Mouse (Mus musculus) testis, adult 2 months (tissue): Measurements from ENCODE around the gene Odf3. TPM values are rescaled to one million over a fixed set of nuclear protein-coding genes. Genes with fewer than 3 reads are reported as not detected.

Experiments
- H3K27ac ChIP-seq: fragments of 200-500 bp; 2 replicates; pipeline ENCODE4 v1.5.1; 2012; ENCODE audit warnings: low read depth, low read length; ENCODE audit not compliant: control insufficient read depth, insufficient read depth
- H3K27me3 ChIP-seq: fragments of 200-500 bp; 2 replicates; pipeline ENCODE4 v1.6.1; 2012; ENCODE audit warnings: mild to moderate bottlenecking, low read length, moderate library complexity; ENCODE audit not compliant: control insufficient read depth, insufficient read depth
- H3K36me3 ChIP-seq: fragments of 200-500 bp; 2 replicates; pipeline ENCODE4 v1.6.1; 2012; ENCODE audit warnings: mild to moderate bottlenecking, low read length; ENCODE audit not compliant: control insufficient read depth, insufficient read depth
- H3K4me1 ChIP-seq: fragments of 200-500 bp; 2 replicates; pipeline ENCODE4 v1.6.1; 2012; ENCODE audit warnings: low read length; ENCODE audit not compliant: control insufficient read depth, insufficient read depth
- H3K4me3 ChIP-seq: fragments of 200-500 bp; 2 replicates; pipeline ENCODE4 v1.5.1; 2012; ENCODE audit warnings: low read depth, mild to moderate bottlenecking, low read length, moderate library complexity, mixed read lengths; ENCODE audit not compliant: control insufficient read depth
- CTCF ChIP-seq: fragments of 200-500 bp; IDR thresholded peaks from 2 replicates; pipeline ENCODE4 v1.5.1; 2012; ENCODE audit warnings: low read depth, mild to moderate bottlenecking, inconsistent platforms, low read length, moderate library complexity; ENCODE audit not compliant: control insufficient read depth, insufficient read depth, insufficient replicate concordance
- POLR2A ChIP-seq: fragments of 200-500 bp; IDR thresholded peaks from 2 replicates; pipeline ENCODE4 v1.6.1; 2012; ENCODE audit warnings: low read depth, mild to moderate bottlenecking, inconsistent platforms, low read length, moderate library complexity; ENCODE audit not compliant: control insufficient read depth
- polyA plus RNA-seq: library from polyadenylated mRNA; depleted of rRNA; stranded (reverse); fragments of >200 nt; gene quantifications from 2 replicates; pipeline ENCODE4 v1.2.3, GENCODE M21; 2012

Gene Odf3
- polyA plus RNA-seq, 1 experiment: 539 TPM

DNA sequence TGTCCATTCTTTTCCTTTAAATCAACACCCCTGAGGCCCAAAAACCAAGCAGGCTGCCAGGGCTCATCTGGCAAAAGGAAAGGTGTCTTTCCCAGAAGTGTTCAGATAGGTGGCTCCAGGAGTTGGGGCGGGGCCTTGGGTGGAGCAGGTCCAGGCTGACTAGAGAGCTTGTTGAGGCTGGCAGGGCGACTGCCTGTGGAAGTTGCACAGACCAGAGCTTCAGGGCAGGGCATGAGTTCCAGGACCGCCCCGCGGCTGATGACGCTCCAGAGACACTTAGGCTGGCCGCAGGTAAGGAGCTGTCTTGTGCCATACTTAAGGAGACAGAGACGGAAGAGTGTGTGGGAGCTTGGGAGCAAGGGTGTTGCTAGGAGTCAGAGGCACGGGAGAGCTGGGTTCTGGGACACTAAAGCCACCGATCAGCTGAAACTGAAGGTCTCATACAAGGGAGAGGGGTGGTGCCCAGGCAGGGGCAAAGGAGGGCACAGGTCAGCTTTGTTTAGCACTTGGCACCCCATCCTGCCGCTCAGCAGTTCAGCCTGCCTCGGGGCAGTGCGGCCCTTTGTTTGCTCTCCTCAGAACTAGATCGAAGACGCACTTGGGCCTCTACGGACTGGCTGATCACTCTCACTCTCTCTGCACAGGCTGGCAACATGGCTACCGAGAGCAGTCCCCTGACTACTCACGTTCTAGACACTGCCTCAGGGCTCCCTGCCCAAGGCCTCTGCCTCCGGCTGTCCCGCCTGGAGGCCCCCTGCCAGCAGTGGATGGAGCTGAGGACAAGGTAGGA is 12.4 kb upstream of the Odf3 start, which contains the start of gene Urah:
Gene Urah (plus strand): TSS at position 51 of the 790 bp plus-strand sequence.
- H3K27ac ChIP-seq: no peak within 1 kb of the TSS

DNA sequence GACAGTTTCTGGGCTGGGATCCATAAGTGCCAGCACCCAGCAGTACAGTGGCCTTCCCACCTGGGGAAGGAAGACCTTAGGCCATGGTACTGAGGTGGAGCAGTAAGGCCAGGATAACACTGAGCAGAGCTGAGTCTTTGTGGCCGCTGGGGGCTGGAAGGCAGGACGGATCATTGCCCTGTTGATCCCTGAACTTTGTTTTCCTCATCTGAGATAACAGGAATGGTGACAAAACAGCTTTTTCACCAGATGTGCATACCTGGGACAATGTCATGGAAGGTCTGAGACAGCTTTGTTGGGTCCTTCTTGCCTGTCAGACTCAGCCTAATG is 11.9 kb upstream of the Odf3 start:
- H3K27ac ChIP-seq: no peak overlapping the region
- TF ChIP-seq CTCF (no peak), POLR2A (no peak)
- no peaks in the 10 kb centered on the region for H3K27me3 ChIP-seq
- H3K36me3 ChIP-seq: no peaks in the 10 kb centered on the region
- H3K4me1 ChIP-seq: no peaks in the 10 kb centered on the region; the same call in 1 of the 2 replicates
- no peak overlapping the region for H3K4me3 ChIP-seq

More for the DNA sequence above, 12.4 kb upstream of the Odf3 start, which contains the start of gene Urah:
- TF ChIP-seq CTCF: no peak
- TF ChIP-seq POLR2A: no peak
- Histone ChIP-seq H3K4me3 (no peak within 1 kb of the TSS), H3K36me3 (no peaks in the 10 kb centered on the region), H3K27me3 (no peaks in the 10 kb centered on the region), H3K4me1 (no peaks in the 10 kb centered on the region; the same call in 1 of the 2 replicates)

DNA sequence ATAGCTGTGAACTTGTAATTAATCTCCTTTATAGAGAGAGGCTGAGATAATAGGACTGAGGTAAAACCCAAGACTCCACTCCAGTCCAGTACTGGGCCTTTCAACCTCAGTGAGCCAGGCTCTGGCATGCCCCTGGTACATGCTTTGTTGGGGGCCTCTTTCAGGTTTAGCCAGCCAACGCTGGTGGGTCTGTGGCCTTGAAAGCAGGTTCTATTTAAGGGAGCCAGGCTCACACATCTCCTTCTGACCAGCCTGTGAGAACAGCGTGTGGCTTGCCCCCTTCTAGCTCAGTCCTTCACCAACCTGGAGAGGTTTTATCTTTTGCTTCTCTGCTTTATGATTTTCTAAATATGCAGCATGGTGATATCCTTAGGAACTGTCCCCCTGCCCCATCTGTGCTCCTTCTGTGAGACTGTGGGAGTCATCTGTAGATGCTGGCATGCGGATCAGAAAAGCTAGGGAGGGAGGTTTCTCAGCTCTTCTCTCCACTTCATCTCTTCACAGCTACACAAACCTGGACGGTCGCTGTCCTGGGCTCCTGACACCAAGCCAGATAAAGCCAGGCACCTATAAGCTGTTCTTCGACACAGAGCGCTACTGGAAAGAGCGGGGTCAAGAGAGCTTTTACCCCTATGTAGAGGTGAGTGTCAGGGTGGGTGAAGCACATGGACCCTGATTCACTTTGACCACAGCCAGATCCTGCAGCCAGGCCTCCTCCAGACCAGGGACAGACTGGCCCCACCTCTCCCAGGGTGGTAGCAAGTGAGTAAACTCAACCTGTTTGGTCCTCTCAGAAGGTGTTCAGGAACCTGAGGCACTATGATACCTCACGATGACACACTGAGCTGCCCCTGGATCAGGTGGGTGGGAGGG is 11.1 kb upstream of the Odf3 start:
- Histone ChIP-seq H3K27ac (no peak overlapping the region), H3K36me3 (no peaks in the 10 kb centered on the region), H3K27me3 (no peaks in the 10 kb centered on the region), H3K4me3 (no peak overlapping the region), H3K4me1 (no peaks in the 10 kb centered on the region; the same call in 1 of the 2 replicates)
- no peak for TF ChIP-seq CTCF
- no peak for TF ChIP-seq POLR2A

DNA sequence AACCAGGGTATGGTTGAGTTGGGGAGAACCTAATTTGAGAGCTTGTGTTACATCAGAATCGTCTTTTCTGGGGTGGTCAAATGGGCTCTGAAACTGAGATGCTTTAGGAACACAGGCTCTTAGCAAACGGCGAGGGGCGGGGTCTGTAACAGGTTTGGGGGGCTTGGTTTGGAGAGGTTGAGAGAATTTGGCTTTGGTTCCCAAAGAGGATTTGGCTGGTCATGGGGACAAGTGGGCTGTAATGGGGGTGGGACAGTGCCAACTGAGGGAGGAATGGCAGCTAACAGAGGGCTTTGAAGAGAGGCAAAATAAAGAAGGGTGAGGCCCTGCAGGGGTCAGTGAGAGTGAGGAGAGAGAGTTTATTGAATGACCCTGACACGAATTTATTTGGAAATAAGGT is 8.0 kb upstream of the Odf3 start:
- Histone ChIP-seq H3K36me3 (no peaks in the 10 kb centered on the region), H3K4me1 (peaks cover 3% of the 10 kb centered on the region; the same call in 1 of the 2 replicates), H3K4me3 (no peak overlapping the region), H3K27me3 (no peaks in the 10 kb centered on the region), H3K27ac (no peak overlapping the region)
- TF ChIP-seq CTCF: no peak
- no peak for TF ChIP-seq POLR2A

DNA sequence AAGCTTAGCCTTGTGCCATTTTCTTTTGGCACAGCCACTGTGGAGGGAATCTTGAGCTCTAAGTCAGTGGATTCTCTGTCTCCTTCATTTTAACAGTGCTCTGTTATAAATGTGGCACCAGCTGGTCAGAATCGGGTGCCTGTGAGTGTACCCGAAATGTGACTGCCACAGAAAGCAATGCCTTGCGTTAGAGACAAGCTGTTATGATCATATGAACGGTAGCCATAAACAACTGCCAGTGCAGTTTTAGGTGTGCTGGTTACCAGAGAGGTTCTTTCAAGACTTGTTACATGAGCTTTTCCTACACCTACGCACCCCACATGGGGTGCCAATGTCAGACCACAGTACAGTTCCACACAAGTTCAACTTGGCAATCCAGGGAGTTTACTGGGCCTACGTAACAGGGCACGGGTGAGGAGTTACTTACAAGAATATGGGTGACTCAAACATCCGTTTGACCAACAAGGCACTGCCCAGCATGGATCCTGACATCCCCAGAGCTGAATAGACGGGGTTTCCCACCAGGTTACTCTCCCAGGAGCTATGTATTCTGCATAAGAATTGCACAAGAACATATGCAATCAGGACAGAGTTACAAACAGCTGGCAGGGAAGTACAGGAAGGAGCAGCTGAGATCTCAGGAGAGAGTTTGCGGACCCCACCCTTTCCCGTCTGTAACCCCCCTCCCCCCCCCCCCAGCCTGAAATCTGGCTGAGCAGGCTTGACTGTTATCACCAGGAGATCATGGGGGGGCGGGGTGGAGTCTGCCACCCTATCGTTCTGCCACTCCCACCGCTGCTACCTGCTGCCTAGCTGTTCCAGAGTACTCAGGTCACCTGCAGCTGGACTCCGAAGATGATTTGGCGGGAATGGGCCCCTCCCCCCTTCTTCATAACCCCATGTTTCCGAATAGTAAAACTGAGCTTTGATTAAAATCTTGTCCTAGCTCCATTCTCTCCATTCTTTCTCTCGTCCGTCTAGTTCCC is 6.6 kb upstream of the Odf3 start:
- Histone ChIP-seq H3K27ac (no peak overlapping the region), H3K4me3 (no peak overlapping the region), H3K36me3 (no peaks in the 10 kb centered on the region), H3K4me1 (peaks cover 3% of the 10 kb centered on the region; the same call in 1 of the 2 replicates), H3K27me3 (no peaks in the 10 kb centered on the region)
- TF ChIP-seq POLR2A (no peak), CTCF (no peak)

DNA sequence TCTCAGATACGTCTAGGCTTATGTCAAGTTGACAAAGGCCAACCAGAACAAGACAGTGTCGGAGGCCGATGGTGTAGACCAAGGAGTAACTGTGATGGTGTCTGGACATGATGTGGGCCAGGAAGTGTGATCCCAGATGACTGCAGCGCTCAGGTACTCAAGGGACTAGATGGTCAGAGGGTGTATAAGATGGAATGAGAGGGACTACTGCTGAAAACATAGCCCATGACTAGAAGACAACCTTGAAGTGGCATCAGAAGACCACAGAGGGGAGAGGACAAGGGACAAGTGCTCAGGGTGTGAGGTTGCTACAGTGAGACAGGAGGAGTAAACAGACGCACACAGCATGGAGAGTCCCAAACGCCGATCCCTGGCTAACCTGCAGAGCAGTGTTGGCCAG is 3.8 kb upstream of the Odf3 start:
- Histone ChIP-seq H3K4me1 (peaks cover 3% of the 10 kb centered on the region; the same call in 1 of the 2 replicates), H3K4me3 (no peak overlapping the region), H3K27me3 (no peaks in the 10 kb centered on the region), H3K36me3 (no peaks in the 10 kb centered on the region), H3K27ac (no peak overlapping the region)
- TF ChIP-seq CTCF (no peak), POLR2A (no peak)
